Mouse (Mus musculus): ENCODE results near the gene Atg9a. TPM values are rescaled to one million over a fixed set of nuclear protein-coding genes. Genes with fewer than 3 reads are reported as not detected.
A peak's percentile ranks its signal among the peaks of the same experiment; 100 is the strongest.

The Atg9a gene
- polyA plus RNA-seq, 1 experiment, result 68.4 TPM

DNA sequence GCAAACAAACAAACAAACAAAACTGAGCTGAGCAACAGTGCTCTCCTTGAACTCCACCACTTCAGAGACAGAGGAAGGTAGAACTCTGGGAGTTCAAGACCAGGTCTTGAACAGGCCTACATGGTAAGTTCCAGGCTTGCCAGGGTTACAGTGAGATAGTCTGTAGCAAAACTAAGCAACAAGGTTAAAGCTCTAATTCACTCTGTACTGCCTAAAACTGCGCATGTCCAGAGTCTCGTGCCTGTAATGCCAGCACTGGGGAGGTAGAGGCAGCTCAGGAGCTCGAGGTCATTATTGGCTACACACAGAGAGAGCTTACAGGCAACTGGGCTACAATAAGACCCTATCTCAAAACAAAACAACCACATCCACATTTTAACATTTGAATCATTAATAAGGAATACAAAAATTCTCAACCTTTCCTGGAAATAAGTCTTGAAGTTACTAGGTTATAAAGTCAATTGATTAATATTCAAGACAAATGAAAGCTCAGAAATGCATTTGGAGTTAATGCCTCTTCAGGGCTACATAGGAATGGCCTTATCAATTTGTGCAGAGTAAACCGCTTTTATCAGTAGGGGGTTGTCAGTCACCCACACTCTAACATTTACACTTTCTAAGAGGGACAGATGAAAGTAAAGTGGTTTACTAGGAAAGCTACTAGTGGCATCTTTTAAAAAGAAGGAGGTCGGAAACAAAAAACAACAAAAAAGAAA is 32.3 kb downstream of the Atg9a start:
- no peak for TF ChIP-seq POLR2A (IDR thresholded peaks at IDR 0.05; ENCODE audit: borderline replicate concordance, extremely low read depth, insufficient read depth, insufficient read length, poor library complexity, severe bottlenecking)
- no peak for TF ChIP-seq CTCF (IDR thresholded peaks at IDR 0.05; ENCODE audit: borderline replicate concordance, extremely low read depth, insufficient read depth, insufficient read length)
- no peak for DNase-seq (ENCODE audit: low read depth)

DNA sequence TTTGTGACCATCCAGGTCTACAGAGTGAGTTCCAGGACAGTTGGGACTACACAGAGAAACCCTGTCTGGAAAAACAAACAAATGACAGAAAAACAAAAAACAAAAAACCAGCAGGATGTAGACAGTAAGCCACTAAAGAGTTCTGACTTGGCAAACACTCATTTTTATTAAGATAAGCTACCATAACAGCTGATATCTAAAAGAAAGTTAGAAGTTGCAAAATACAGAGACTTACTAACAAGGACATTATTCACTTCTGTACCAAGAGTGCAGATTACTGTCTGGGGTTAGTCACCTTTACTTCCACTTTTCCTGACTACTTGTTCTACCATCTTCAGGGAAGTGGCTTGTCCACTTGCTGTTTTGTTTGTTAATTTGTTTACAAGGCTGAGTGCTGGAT is 33.0 kb downstream of the Atg9a start:
- no peak for DNase-seq (ENCODE audit: low read depth)
- TF ChIP-seq CTCF (IDR thresholded peaks at IDR 0.05; ENCODE audit: borderline replicate concordance, extremely low read depth, insufficient read depth, insufficient read length), result no peak
- no peak for TF ChIP-seq POLR2A (IDR thresholded peaks at IDR 0.05; ENCODE audit: borderline replicate concordance, extremely low read depth, insufficient read depth, insufficient read length, poor library complexity, severe bottlenecking)

DNA sequence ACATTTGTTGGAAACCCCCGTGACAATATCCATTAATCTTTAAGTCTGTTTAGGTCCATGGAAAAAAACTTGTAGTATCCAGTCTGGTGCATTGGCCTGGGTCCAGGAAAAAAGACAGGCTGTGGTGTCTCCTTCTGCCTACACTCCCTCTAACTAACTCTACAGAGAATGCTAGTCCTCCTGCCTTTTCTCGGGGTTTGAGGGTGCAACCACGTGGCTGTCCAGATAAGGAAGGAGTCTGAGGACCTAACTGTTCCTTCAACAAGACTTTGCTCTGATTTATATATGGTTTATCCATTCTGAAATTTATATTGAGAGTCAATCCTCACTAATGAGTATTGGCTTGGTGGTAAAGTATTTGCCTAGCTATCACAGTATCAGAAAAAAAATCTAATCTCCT is 36.2 kb downstream of the Atg9a start:
- DNase-seq (ENCODE audit: low read depth), result no peak

DNA sequence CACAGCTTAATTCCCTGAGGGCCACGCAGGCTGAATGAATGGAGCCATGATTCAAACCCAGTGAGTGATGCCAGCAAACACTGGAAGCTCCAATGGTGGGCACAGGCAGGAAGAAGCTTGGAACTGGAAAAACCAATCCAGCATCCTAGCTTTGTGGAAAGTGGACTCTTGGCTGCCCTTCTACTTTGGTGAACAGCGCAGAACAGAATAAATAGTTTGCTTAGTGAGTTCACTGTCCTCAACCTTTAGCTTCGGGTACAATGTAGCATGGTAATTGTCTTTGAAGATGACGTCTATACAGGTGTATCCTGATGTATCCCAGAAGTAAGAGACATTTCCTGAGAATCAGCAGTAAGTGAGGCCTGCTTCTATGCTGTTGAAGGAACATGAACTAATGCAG is 43.3 kb downstream of the Atg9a start:
- DNase-seq (ENCODE audit: low read depth), result no peak
- TF ChIP-seq POLR2A (IDR thresholded peaks at IDR 0.05; ENCODE audit: borderline replicate concordance, extremely low read depth, insufficient read depth, insufficient read length, poor library complexity, severe bottlenecking), result no peak
- TF ChIP-seq CTCF (IDR thresholded peaks at IDR 0.05; ENCODE audit: borderline replicate concordance, extremely low read depth, insufficient read depth, insufficient read length), result no peak

More for the DNA sequence above, 36.2 kb downstream of the Atg9a start:
- no peak for TF ChIP-seq POLR2A (IDR thresholded peaks at IDR 0.05; ENCODE audit: borderline replicate concordance, extremely low read depth, insufficient read depth, insufficient read length, poor library complexity, severe bottlenecking)

DNA sequence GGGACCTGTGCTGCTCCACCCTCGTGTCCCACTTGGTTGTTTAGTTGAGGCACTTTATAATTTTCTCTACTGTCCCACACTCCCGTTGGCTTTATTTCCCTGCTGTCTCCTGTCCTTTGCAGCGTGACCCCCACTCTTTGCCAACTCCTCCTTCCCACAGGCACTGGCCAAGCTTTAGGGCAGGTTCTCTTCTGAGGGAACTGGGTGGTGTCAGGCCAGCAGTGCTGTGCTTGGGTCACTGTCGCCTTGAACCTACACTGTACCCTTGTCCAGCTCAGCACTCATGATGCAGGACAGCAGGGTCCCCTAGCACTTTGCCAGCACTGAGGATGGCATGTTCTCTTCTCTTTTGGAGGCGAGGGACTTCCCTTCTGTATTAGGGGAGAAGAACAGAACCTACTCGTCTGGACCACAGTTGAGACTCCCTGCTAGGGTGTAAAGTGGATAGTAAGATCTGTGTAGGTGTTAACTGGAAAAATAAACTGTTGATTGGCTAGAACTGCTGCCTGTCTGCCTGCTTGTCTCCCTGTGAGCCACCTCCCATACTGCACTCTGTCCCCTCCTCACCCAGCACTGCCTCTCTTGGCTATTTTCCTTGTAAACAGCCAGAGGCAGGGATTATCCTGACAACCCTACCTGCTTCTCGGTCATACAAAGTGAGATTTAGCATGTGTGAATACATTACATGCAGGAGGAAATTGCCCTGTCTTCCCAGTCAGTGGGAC is 44.4 kb downstream of the Atg9a start:
- no peak for TF ChIP-seq CTCF (IDR thresholded peaks at IDR 0.05; ENCODE audit: borderline replicate concordance, extremely low read depth, insufficient read depth, insufficient read length)
- TF ChIP-seq POLR2A (IDR thresholded peaks at IDR 0.05; ENCODE audit: borderline replicate concordance, extremely low read depth, insufficient read depth, insufficient read length, poor library complexity, severe bottlenecking), result no peak
- DNase-seq (ENCODE audit: low read depth), result no peak

DNA sequence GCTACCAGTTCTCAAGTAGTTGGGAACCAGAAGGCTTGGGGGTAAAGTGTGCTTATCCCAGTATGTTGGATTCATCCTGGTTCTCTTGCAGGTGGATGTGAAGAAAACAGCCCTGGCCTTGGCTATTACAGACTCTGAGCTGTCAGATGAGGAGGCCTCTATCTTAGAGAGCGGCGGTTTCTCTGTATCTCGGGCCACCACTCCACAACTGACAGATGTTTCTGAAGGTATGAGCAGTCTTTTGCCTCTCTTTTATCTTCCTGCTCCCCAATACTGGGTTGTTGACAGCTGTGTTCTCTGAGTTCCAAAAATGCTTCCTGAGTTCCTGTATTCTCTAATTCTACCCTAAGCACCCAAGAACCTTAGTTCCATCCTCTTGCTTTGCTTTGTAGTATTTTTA is 46.4 kb downstream of the Atg9a start:
- no peak for DNase-seq (ENCODE audit: low read depth)
- no peak for TF ChIP-seq POLR2A (IDR thresholded peaks at IDR 0.05; ENCODE audit: borderline replicate concordance, extremely low read depth, insufficient read depth, insufficient read length, poor library complexity, severe bottlenecking)
- TF ChIP-seq CTCF (IDR thresholded peaks at IDR 0.05; ENCODE audit: borderline replicate concordance, extremely low read depth, insufficient read depth, insufficient read length), result no peak

DNA sequence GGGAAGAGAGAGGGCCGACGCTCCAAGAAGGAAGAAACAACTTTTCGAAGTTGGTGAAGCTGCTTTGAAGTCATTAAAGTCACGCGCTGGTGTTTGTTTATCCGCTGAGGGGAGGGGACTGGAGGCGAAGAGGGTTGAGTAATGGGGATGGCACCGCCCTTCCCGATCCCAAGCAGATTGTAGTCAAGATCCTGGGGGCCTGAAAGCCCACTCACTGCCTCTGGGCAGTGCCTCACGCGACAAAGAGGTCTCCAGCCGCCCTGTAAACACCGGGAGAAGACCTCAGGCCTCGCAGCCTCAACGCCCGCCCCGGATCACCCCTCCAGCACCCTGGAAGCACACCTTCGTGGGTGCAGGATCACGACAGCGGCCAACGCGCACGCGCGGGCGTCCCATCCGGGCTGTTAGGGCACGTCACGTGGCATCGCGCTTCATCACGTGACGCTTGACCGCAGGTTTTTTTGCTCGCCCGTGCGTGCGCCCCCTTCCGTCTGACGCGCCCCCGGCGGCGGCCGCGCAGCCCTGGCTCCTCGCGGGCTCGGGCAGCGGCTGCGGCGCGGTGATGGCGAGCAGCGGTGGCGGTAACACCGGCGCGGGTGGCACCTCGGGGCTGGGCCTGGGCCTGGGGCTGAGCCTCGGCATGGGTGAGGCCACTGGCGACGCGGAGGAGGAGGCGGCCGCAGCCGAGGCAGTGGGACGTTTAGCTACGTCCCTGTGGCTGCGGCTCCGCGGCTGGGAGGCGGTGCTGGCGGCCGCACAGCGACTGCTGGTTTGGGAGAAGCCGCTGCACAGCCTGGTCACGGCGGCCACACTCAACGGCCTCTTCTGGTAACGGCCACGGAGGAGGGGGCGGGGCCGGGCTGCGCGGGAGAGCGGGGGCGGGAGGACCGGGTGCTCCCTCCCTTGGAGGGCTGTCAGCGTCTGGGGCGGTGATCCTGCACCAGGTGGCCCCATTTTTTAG is 49.4 kb downstream of the Atg9a start, which contains the start of the genes Cnppd1 and Retreg2:
Gene Cnppd1, minus strand, starts transcription at position 411 of the 961 bp plus-strand sequence.
Gene Retreg2, plus strand, starts transcription at position 478 of the 961 bp plus-strand sequence.
- DNase-seq (ENCODE audit: low read depth), result peak; percentile 98
- TF ChIP-seq POLR2A (IDR thresholded peaks at IDR 0.05; ENCODE audit: borderline replicate concordance, extremely low read depth, insufficient read depth, insufficient read length, poor library complexity, severe bottlenecking), result peak; percentile 95
- TF ChIP-seq CTCF (IDR thresholded peaks at IDR 0.05; ENCODE audit: borderline replicate concordance, extremely low read depth, insufficient read depth, insufficient read length), result peak; percentile 60; the same call in 1 of the 2 replicates

DNA sequence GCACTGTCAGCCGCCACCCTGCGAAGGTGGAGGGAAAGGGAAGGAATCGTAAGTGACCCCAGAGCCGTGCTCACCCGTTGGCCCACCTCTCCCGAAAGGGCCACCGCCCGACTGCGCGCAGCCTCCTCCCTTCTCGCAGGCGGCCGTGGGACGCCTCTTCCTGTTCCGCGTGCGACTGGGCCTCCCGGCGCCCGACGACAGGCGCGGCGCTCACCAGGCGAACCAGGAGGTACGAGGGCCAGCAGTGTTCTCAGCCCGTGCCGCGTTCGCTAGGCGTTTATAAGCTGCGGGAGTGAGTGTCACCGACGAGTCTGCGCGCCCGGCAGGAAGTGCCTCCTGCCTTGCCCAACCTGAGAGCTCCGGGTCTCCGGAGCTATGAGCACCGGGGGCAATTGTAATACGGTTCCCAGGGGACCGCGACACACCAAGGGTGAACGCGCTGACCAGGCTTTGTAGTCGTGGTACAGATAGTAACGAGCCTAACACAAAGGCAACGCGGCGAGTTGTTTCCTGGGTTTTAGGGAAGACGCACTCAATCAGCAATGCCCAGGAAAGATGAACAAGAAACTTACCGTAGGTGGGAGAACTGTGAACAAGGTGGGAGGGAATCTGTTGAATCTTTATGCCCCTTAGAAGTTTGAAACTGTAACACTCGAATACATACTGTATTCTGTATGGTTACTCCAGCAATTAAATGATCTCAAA is 50.4 kb downstream of the Atg9a start:
- peak; percentile 56 for DNase-seq (ENCODE audit: low read depth)

DNA sequence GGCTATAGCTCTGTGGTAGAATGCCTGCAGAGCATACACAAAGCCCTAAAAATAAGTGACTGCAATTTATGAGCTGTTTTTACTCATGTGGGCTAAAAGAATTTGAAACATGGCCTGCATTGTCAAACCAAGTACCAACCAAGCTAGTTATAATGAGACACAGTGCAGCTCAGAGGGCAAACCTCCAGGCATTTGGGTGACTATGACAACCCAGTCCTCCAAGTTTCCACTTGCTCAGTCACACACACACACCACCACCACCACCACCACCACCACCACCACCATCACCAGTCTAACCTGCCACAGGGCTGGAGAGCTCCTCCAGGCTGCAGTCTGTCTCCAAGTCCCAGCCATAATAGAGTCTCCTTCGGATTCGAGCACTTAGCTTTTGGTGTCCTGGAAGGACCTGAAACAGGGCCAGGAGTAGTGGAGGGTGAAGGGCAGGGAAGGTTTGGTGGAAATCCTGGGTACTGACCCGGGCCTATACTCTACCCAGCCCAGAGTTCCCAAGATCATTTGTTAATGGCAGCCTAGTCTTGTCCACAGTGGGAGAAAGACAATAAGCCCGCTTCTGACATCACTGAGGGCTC is 51.3 kb downstream of the Atg9a start:
- no peak for DNase-seq (ENCODE audit: low read depth)
- TF ChIP-seq POLR2A (IDR thresholded peaks at IDR 0.05; ENCODE audit: borderline replicate concordance, extremely low read depth, insufficient read depth, insufficient read length, poor library complexity, severe bottlenecking), result no peak
- no peak for TF ChIP-seq CTCF (IDR thresholded peaks at IDR 0.05; ENCODE audit: borderline replicate concordance, extremely low read depth, insufficient read depth, insufficient read length)

More for the DNA sequence above, 50.4 kb downstream of the Atg9a start:
- TF ChIP-seq CTCF (IDR thresholded peaks at IDR 0.05; ENCODE audit: borderline replicate concordance, extremely low read depth, insufficient read depth, insufficient read length) (no peak), POLR2A (IDR thresholded peaks at IDR 0.05; ENCODE audit: borderline replicate concordance, extremely low read depth, insufficient read depth, insufficient read length, poor library complexity, severe bottlenecking) (no peak)

DNA sequence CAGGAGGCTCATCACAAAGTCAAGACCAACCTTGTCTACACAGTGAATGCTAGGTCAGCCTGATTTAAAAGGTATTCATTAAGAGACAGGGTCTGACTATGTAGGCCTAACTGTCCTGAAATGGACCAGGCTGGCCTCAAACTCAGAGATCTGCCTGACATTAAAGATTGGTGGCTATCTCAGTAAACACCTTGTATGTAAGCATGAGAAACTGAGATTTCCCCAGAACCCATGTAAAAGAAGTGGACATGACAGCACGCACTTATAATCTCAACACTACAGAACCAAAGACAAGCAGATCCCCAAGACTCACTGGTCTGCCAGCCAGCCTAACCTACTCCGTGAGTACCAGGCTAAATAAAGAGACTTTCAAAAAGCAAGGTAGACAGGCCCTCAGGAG is 53.5 kb downstream of the Atg9a start:
- no peak for DNase-seq (ENCODE audit: low read depth)
- TF ChIP-seq CTCF (IDR thresholded peaks at IDR 0.05; ENCODE audit: borderline replicate concordance, extremely low read depth, insufficient read depth, insufficient read length), result no peak
- TF ChIP-seq POLR2A (IDR thresholded peaks at IDR 0.05; ENCODE audit: borderline replicate concordance, extremely low read depth, insufficient read depth, insufficient read length, poor library complexity, severe bottlenecking), result no peak

All from brain, embryonic 14.5 days (tissue).